Mouse (Mus musculus) left cerebral cortex, adult 11 months (tissue): ENCODE measurements around the gene Ppp1r12c.
A peak's percentile ranks its signal among the peaks of the same experiment; 100 is the strongest.

Experiments used
- DNase-seq: peaks from one replicate; pipeline ENCODE4 v3.0.0; 2022; ENCODE audit warnings: low spot score

The Ppp1r12c gene

DNA sequence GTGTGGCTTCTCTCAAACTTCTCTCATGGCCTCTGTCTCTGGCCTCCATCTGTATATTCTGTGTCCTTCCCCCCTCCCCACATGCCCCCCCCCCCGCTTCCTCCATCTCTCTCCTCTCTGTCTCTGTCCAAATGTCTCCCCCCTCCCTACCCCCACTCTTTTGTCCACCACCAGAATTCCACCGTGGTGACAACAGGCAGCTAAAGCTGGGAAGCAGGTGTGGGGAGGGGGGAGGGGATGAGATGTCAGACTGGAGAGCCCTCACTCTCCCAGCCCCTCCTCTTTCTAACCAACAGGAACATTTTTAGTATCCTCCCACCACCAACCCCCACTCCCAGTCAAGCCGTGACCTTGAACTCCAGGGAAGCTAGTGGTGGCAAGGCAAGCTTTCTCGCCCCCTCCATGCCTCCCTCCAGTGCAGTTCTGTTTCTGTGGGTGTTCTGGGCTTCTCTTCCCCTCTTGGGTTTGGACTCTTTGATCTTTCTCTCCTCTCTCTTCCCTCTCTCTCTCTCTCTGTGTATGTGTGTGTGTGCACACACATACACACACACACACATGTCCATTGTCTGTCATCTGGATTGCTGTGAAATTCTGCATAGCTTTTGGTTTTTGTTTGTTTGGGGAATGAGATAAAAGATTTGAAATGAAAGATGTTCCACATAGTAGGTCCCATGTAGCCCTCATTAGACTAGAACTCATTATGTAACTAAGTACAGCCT, 15.0 kb upstream of the Ppp1r12c start, which contains the start of gene Tnnt1:
TSS of gene Tnnt1 (minus strand) at position 51 of the 719 bp plus-strand sequence.
- DNase-seq, result no peak

DNA sequence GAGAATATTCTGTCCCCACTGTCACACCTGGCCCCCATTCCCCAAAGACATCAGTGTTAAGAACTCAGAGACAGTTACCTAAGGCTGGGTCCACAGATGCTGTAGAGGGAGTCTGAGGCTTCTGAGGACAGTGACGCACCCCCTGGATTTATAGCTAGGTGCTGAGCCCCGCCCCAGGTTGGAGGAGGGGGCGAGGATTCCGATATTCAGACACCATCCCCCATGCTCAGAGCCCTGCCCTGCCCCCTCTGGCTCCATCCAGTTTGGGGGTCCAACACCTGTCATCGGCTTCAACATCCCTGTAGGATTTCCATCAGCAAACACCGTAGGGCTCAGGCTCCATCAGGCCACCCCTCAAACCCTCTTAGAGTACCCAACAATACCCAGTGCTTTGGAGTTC, 14.4 kb upstream of the Ppp1r12c start:
- no peak for DNase-seq

DNA sequence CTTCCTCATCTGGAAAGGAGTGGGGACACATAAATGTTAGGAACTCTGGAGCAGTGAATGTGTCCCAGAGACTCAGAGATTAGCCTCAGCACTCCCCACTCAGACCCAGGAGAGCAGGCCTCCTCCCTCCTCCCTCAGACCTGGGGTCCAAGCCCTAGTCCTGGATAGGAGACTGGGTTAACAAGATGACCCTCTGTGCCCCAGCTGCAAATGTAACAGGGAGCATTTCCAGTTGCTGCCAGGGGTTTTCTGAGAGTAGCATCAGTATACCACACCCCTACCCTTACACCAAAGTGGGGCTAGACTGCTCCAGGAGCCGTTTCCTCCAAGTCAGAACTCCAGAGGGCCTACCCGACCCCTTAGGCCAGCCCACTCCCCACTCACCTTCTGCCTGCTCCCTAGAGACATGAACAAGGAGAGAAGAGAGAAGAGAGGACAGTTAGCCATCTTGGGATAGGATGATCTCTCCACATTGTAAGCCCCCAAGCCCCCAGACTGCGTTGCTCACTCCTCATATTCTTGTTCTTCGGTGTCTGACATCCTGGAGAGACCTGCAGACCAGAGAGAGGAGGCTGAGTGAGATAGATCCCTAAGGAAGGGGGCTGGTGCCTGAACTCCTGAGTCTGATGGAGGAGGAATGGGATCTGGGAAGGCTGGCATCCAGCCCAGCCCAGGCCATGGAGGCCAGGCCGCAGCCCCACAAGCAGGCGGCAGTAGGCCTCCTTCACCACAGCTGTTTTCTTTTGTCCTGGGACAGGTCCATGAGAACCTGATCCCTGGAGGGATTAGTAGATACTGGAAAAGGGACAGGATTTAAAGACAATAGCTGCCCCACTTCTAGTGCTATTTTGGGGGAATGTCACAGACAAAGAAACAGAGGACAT, 12.6 kb upstream of the Ppp1r12c start:
- no peak for DNase-seq

DNA sequence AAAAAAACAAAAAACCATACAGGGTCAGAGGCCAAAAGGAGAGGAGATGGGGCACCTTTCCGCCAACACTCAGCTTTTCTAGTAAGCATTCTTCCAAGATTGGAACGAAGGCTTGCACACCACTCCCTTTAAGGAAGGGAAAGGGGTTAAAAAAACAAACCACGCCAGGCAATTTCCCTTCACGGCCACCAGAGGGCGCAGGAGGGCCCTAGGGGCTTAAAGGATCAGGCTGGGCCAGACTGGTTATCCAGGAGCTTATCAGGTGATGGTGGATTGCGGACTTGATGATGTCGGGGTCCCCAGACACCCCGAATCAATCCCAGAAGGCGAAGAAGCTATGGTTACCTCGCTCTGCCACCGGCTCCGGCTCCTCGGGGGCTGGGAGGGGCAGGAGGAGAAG, 11.8 kb upstream of the Ppp1r12c start:
- no peak for DNase-seq

DNA sequence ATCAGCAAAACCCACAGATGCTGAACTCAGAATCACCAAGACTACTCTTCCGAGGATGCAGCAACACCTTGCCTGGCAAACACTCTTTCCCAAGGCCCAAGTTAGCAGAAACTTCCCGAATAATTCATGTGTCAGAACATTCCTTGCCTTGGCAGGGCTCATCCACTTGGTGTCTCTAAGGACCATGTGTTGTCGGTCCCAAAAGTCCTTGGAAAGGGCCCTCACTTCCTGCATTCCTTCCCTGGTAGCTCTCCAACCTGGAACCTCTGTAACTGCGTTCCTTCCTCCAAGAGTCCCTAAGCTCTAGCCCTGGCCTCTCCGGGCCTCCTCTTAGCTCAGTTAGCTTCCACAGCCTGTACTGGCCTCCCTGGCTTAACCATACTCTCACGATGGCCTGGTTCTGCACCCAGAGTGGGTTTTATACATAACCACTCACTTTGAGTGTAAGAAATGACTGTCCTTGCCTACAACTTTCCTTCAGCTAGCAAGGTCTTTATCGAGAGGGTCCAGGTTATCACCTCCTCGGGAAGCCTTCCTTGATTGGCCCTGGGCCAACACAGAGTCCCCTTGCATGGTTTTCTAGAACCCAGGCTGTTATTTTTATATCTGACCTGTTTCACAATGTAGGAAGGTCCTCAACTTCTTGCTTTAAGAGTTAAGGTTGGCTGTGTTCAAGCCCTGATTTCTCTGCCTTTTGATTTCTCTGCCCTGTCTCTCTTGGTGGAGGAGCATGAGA, 10.2 kb upstream of the Ppp1r12c start:
- DNase-seq, result no peak

DNA sequence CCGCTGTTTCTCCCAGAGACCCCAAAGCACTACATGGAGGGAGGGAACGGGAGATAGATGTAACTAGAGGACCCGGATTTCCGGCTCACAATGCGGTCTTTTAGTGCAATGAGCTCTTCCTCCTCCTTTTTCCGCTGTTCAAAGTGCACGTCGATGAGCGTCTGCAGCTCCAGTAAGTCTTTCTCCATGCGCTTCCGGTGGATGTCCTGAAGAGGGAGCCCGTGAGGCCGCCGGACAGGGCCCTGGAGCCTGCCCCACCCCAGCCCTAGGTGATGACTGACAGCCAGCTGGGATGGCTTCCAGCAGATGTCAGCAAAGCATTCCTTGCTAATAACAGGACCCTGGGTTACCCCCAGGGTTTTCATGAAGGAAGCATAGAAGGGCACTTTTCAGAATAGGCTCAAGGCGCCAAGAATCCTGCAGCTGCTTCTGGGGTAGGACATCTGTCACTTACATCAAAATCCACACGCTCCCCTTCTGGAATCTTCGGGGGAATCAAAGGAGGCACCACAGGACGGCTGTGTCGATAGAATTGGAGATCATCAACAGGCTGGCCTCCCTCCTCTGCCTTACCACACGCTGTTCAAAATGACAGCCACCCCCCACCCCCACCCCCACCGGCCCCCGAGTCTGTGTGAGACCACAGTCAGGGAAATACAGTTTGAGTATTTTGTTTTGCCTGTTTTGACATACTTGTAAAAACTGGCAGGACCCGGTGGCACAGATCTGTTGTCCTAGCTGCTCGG, 8.6 kb upstream of the Ppp1r12c start:
- DNase-seq, result no peak

DNA sequence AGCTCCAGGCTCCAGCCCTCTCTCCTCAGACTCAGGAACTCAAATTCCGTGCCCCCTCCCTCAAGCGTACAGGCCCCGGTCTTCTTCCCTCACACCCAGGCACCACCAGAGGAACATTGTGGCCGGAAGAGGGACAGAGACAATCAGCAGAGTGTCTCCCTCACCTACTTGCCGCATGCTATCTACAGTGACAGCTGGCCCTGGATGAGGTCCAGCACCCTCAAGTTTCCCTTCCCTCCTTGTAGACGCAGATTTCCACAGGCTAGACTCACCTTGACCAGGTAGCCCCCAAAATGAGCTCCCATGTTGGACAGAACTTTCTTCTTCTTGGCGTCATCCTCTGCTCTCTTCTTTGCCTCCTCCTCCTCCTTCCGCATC, 7.2 kb upstream of the Ppp1r12c start:
- DNase-seq, result no peak

DNA sequence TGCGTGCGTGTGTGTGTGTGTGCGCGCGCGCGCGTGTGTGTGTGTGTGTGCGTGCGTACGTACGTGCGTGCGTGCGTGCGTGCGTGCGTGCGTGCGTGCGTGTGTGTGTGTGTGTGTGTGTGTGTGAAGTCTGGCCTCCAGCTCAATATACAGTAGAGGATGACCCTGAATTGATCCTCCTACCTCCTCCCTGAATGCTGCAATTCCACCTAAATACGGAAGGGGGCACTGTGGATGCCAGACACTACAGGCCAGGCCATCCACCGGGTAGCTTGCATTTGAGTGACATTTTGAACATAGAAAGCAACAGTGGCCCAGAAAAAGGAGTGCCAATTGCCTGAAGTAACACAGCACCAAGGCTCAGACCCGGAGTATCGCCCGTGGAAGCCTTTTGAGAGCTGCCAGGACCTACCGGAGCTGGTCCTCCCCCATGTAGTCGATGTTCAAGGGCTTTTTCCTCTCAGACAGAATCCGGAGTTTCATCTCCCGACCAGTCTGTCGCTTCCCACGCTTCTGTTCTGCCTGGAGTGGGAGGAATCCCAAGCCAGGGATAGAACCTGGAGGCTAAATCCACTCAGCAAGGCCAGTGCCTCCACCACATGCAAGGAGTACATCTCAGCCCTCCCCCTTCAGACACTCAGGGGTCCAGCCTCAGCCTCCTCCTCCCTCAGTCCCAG, 6.7 kb upstream of the Ppp1r12c start:
- no peak for DNase-seq

DNA sequence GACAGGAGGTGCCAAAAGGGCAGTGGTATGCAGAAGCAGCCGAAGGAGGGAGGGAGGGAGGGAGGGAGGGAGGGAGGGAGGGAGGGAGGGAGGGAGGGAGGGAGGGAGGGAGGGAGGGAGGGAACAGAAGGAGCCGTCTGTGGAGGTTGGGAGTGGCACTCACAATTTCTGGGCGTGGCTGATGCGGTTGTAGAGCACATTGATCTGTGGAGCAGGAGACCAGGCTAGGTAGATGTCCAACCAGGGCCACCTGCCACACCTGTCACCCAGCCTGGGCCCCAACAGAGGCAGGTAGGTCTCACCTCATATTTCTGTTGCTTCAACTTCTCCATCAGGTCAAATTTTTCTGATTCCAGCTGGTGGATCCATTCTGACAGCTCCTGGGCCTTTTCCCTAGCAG, 5.7 kb upstream of the Ppp1r12c start:
- no peak for DNase-seq

DNA sequence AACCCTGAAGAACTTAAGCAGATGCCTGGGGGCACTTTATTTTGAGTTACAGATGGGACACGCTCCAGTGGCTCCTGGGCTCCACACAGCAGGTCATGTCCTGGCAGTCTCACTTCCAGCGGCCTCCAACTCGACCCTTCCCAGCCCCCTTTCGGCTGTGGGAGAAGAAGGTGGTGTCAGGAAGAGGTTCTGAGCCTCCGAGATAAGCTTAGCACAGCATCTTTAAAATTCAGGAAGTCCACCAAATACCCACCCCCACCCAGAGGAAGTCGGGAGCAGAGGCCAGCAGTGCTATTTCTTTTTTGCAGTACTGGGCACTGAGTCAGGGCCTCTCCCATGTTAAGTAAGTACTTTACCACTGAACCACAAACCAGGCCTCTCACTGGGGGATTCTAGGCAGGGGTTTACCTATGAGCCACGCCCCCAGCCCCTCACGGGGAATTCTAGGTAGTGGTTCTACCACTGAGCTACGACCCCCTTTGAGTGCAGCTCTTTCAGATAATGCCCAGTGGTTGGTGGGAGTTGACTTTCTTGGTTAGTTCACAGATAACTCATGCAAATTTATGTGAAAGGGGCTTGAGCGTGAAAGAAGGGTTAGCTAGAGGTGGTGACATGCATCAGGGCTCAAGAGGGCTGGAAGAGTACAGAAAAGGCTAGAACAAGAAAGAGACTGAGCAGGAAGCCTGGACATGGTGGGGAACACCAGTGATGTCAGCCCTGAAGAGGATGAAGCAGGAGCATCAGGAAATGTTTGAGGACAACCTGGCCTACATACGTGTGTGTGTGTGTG, 3.4 kb upstream of the Ppp1r12c start:
- no peak for DNase-seq

DNA sequence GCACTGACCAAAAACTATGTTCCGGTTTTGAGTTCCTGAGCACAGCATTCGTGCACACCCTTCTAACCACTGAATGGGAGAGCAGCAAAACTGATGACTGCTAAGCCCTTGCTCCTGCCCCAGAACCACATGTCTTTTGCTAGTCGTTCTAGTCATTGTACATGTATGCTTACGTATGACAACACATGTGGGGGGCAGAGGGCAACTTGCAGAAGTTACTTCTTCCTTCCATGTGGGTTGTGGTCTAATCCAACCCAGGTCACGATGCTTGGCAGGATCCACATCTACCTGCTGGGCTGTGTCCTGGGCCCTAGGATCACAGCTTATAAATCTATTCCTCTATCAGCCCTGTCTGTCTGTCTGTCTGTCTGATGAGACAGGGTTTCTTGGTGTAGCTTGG, 2.4 kb upstream of the Ppp1r12c start:
- DNase-seq, result no peak

DNA sequence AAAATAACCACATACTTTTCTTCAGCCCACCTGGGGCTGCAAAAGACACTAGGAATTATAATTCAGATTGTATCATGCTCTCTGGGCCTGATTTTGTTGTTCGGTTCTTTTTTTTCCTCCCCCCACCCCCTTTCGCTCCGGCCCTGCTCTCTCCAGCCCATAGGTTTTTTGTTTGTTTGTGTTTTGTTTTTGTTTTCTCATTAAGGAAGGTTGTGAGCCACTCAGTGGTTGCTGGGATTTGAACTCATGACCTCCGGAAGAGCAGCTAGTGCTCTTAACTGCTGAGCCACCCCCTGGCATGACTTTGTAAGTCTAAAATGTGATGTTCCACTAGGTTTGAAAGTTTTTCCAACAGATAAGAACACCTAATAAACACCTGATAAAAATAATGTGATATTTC, 1.6 kb upstream of the Ppp1r12c start:
- no peak for DNase-seq

DNA sequence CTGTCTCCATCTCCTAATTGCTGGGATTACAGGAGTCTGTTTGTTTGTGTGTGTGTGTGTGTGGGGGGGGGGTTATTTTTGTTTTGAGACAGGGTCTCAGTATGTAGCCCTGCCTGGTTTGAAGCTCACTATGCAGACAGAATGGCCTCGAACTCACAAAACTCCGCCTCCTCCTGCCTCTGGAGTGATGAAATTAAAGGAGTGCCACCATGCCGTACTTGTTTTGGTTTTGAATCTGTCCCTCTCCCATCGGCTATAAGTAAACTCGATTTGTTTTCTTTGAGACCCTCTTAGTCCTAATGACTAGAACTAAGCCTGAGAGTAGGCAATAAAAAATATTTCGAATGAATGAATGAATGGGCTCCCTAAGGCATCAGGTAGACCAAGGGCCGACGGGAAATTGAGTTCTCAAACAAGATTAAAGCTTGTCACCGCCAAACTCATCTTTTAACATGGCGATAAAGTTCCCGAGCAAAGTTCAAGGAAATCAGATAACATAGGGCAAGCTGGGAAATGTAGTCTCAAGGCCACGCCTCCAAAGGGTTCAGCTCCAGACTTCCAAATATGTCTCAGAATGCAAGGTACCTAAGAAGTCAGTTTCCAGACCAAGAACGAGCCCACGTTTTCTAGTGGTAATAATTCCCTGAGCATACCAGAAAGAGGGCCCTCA, 1.1 kb upstream of the Ppp1r12c start:
- DNase-seq, result peak; percentile 76

DNA sequence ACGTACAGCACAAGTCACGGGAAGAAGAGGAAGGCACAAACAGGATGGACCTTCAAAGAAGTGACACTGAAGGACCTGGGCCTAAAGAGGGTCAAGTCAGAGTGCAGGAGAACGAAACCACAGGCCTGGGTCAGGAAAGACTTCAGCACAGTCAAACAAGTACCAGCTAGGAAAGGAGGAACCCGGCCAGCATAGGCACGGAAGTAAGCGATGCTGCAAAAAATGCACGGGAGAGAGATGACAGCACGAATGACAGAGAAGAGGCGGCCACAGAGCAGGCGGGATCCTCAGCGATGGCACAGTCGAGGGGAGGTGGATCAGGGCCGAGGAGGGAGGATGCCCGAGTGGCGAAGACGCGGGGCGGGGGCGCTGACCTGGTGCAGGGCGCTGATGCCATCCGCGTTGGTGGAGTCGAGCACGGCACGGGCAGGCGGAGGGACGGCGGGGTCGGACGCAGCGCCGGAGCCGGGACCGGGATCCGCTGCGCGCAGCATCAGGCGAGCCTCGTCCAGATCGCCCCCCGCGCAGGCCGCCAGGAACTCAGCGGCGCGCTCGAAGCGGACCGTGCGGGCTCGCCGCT, 498 bp downstream of the Ppp1r12c start:
- DNase-seq, result no peak

DNA sequence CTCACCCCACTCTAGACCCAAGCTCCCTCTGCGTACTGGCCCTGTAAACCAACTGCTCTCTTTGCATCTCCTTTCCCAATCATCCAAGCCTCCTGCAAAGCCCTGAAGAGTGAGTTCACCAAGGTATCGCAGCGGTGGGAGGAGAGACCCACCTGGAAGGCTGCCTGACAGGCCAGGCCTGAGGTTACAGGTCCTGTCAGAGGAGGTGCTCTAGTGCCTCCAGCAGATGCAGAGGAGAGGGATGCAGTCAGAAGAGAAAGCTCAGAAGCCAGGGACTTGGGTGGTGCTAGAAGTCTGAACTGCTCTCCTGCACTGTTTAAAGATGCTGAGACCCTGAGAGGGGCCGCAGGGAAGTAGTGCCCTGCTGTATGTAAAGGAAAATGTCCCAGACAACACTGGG, 2.4 kb downstream of the Ppp1r12c start:
- no peak for DNase-seq

DNA sequence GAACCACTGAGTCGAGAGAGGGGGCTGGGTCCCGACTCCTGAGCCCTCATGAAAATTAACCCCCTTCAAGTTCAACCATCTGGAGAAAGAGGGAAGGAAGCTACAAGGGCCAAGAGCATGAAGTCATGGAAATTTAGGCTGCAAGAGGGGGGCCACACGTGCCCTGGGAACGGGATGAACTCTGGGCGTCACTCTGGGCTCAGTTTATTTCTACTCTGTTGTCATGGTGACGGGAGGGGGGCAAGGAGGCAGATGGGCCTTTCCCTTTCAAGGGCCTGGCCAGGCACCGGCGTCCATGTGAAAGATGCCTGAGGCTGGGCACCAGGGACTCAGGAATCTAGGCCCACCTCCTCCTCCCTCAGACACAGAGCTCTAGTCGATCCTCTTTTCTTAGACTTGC, 3.2 kb downstream of the Ppp1r12c start:
- DNase-seq, result no peak

DNA sequence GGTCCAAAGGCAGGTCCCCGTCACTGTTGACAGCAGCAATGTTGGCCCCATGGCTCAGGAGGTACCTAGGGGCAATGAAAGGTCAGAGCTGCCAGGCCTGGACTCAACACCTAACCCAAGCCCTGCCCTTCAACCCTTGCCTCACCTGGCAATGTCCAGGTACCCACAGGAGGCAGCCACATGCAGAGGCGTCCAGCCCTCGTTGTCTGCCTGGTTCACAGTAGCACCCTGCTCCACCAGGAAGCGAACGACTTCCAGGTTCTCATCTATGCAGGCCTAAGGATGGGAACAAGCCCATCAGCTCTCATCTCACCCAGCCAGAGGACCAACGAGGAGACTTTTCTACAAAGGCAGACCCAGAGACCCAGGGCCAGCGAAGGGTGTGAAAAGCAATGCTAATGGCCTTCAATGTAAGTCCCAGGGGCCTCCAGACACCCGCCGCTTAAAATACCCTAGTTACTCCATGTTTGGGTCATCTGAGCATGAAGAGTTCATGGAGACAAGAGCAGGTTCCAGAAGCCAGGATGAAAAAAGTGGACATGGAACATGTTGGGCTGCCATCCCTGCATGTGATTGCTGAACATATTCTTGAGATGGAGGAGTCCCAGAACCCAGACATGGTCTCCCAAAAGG, 4.1 kb downstream of the Ppp1r12c start:
- DNase-seq, result no peak

DNA sequence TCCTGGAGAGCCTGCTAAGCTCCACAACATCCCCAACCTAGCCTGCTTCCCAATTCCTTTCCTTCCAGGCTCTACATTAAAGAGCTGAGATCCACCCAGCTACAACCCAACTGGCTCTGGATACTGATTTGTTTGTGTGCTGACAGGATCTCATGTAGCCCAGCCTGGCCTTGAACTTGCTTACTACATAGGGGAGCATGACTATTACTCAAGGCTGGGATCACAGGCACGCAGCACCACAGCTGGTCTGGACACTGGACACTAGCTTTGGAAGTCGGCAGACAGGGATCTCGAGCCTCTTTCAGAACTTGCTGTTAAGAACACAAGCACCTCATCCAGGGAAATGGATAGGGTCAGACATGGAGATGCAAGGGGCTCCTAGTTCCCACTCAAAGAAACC, 5.0 kb downstream of the Ppp1r12c start:
- no peak for DNase-seq

DNA sequence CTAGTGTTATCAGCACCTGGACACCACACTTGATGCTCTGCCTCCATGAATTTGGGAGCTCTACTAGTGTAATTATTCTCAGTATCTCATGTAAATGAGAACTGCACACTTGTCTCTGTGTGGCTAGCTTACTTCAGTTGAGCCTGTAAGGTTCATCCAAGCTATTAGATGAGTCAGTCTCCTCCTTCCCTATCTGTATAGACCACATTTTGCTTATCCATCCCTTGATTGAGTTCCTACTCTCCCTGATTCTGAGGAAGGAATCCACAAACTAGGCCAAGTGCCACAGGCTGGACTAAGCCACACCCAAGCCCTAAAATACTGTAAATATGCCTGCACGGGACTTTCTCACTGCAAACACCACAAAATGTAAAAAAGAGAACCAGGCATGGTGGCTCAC, 7.5 kb downstream of the Ppp1r12c start:
- DNase-seq, result no peak
